Mouse (Mus musculus): ENCODE results near the gene Lamtor5.
"Not testable (repeated sequence)": the region's sequence is repeated elsewhere in the genome, so short reads cannot be mapped to it uniquely, and the experiment has no call there.

Gene Lamtor5

GRCm38 (mm10) chr3:107272433-107272832 lies 6.2 kb upstream of the Lamtor5 start:
- no peak for DNase-seq (ENCODE audit: low read depth, low spot score)

- peak; percentile 63 for DNase-seq (ENCODE audit: low read depth, low spot score)
Measured at GRCm38 (mm10) chr3:107273820-107274219, 4.8 kb upstream of the Lamtor5 start.

- DNase-seq (ENCODE audit: low read depth, low spot score) = no peak
Measured at GRCm38 (mm10) chr3:107275351-107275750, 3.3 kb upstream of the Lamtor5 start.

- no peak for DNase-seq (ENCODE audit: low read depth, low spot score)
Measured at GRCm38 (mm10) chr3:107275996-107276395, 2.7 kb upstream of the Lamtor5 start.

GRCm38 (mm10) chr3:107276626-107277025 lies 2.0 kb upstream of the Lamtor5 start:
- no peak for DNase-seq (ENCODE audit: low read depth, low spot score)

- no peak for DNase-seq (ENCODE audit: low read depth, low spot score)
Measured at GRCm38 (mm10) chr3:107286123-107286522, 7.5 kb downstream of the Lamtor5 start.

GRCm38 (mm10) chr3:107287346-107287745 lies 8.7 kb downstream of the Lamtor5 start:
- no peak for DNase-seq (ENCODE audit: low read depth, low spot score)

GRCm38 (mm10) chr3:107290764-107291381 lies 12.2 kb downstream of the Lamtor5 start, which contains the start of gene Slc16a4:
TSS of gene Slc16a4 (plus strand) at chr3:107291230.
- no peak for DNase-seq (ENCODE audit: low read depth, low spot score)

GRCm38 (mm10) chr3:107295672-107296360 lies 17.2 kb downstream of the Lamtor5 start:
- DNase-seq (ENCODE audit: low read depth, low spot score) = no peak

- DNase-seq (ENCODE audit: low read depth, low spot score) = not testable (repeated sequence)
Measured at GRCm38 (mm10) chr3:107296917-107297316, 18.3 kb downstream of the Lamtor5 start.

- DNase-seq (ENCODE audit: low read depth, low spot score) = no peak
Measured at GRCm38 (mm10) chr3:107317338-107317737, 38.7 kb downstream of the Lamtor5 start.

GRCm38 (mm10) chr3:107321141-107321540 lies 42.5 kb downstream of the Lamtor5 start:
- no peak for DNase-seq (ENCODE audit: low read depth, low spot score)

- DNase-seq (ENCODE audit: low read depth, low spot score) = no peak
Measured at GRCm38 (mm10) chr3:107321776-107322175, 43.1 kb downstream of the Lamtor5 start.

GRCm38 (mm10) chr3:107326442-107326841 lies 47.8 kb downstream of the Lamtor5 start:
- no peak for DNase-seq (ENCODE audit: low read depth, low spot score)

GRCm38 (mm10) chr3:107330503-107331424 lies 52.1 kb downstream of the Lamtor5 start:
- no peak for DNase-seq (ENCODE audit: low read depth, low spot score)

GRCm38 (mm10) chr3:107331746-107332126 lies 53.1 kb downstream of the Lamtor5 start:
- DNase-seq (ENCODE audit: low read depth, low spot score) = no peak

- no peak for DNase-seq (ENCODE audit: low read depth, low spot score)
Measured at GRCm38 (mm10) chr3:107332127-107332959, 53.7 kb downstream of the Lamtor5 start.

GRCm38 (mm10) chr3:107332960-107333380 lies 54.3 kb downstream of the Lamtor5 start:
- peak; percentile 100 for DNase-seq (ENCODE audit: low read depth, low spot score)
